Mouse (Mus musculus) limb, embryonic 12.5 days (tissue): ENCODE data around the gene Acvr1. TPM values are rescaled to one million over a fixed set of nuclear protein-coding genes. Genes with fewer than 3 reads are reported as not detected.

Source experiments
- ATAC-seq: fragments of 200-750 bp; cut with Nextera tagmentation; 2 replicates; pipeline ENCODE4 v1.8.0; 2017; ENCODE audit warnings: low read depth, moderate TSS enrichment; ENCODE audit not compliant: insufficient number of reproducible peaks, insufficient read depth, low FRiP score, low TSS enrichment
- H3K27ac ChIP-seq: fragments of 300-500 bp; sonication (generic); 2 replicates; pipeline ENCODE4 v1.5.1; 2016; ENCODE audit warnings: mild to moderate bottlenecking, moderate library complexity
- H3K27me3 ChIP-seq: fragments of 300-500 bp; sonication (generic); 2 replicates; pipeline ENCODE4 v1.6.1; 2016; ENCODE audit warnings: mild to moderate bottlenecking, moderate library complexity
- H3K36me3 ChIP-seq: fragments of 300-500 bp; sonication (generic); 2 replicates; pipeline ENCODE4 v1.6.1; 2016; ENCODE audit warnings: mild to moderate bottlenecking, moderate library complexity
- H3K4me1 ChIP-seq: fragments of 300-500 bp; sonication (generic); replicated peaks from 2 replicates; pipeline ENCODE4 v1.6.1; 2016
- H3K4me2 ChIP-seq: fragments of 300-500 bp; sonication (generic); 2 replicates; pipeline ENCODE4 v1.6.1; 2016; ENCODE audit warnings: mild to moderate bottlenecking, moderate library complexity
- H3K4me3 ChIP-seq: fragments of 300-500 bp; sonication (generic); replicated peaks from 2 replicates; pipeline ENCODE4 v1.5.1; 2016; ENCODE audit warnings: mild to moderate bottlenecking
- H3K9ac ChIP-seq: fragments of 300-500 bp; sonication (generic); replicated peaks from 2 replicates; pipeline ENCODE4 v1.6.1; 2016; ENCODE audit warnings: mild to moderate bottlenecking, moderate library complexity
- H3K9me3 ChIP-seq: fragments of 300-500 bp; sonication (generic); 2 replicates; pipeline ENCODE4 v1.6.1; 2016; ENCODE audit warnings: mild to moderate bottlenecking, moderate library complexity
- WGBS: fragments of 180-500 bp; shearing (Covaris S2); methylation state at CpG from one replicate; pipeline ENCODE4 v1.1.7; 2016; 5-methylcytosine and 5-hydroxymethylcytosine counted together
- polyA plus RNA-seq: library from polyadenylated mRNA; unstranded; fragments of >200 nt; fragmentation: Nextera tagmentation; extraction: Ambion mirVana; gene quantifications from 2 replicates; pipeline ENCODE4 v1.2.1, GENCODE M21; 2016

Acvr1 gene
- polyA plus RNA-seq, 1 experiment from 2014 or later = 5.8 TPM

DNA sequence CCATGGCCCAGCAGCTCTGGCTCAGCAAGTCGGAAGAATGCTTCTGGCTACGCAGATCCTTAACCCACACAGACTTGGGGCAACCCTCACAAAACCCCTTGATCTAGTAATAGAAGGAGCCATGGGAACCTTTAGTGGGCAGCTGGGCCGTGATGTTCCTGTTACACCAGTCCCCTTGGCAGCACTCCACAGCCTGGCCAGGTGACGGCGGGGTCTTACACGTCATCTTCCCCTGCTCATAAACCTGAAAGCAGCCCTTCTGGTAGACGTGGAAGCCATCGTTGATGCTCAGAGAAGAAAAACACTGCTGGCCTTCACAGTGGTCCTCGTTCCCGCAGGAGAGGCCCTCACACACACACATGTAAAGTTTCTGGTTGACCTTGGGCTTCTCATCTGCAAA lies 87.4 kb downstream of the Acvr1 start:
- Histone ChIP-seq H3K4me1 (peaks cover 5% of the 10 kb centered on the region), H3K27me3 (no peaks in the 10 kb centered on the region), H3K4me2 (no peak overlapping the region), H3K27ac (no peak overlapping the region), H3K4me3 (no peak overlapping the region), H3K9me3 (no peaks in the 10 kb centered on the region), H3K36me3 (peaks cover 21% of the 10 kb centered on the region), H3K9ac (no peak overlapping the region)
- ATAC-seq = no peak
- WGBS = 78% methylated on average over 10 of the region's 10 CpGs

DNA sequence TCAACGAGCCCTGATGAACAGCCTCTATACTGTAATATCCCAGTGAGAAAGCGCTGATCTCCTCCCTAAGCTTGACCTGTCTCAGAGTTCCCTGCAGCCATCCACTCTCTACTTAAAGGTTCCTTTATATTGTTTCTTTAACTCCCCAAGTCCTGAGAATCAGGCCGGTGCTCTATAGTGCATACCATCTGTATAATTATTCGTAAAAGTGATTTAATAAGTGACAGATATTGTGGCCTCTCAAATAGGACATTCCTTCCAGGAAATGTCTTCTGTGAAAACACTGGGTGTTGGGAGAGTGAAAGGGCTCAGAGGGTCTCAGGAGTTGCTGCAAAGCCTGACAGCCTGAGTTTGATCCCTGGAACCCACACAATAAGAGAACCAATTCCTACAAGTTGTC lies 88.8 kb downstream of the Acvr1 start:
- WGBS = 91% methylated on average over 4 of the region's 4 CpGs
- peaks cover 28% of the 10 kb centered on the region for H3K36me3 ChIP-seq

DNA sequence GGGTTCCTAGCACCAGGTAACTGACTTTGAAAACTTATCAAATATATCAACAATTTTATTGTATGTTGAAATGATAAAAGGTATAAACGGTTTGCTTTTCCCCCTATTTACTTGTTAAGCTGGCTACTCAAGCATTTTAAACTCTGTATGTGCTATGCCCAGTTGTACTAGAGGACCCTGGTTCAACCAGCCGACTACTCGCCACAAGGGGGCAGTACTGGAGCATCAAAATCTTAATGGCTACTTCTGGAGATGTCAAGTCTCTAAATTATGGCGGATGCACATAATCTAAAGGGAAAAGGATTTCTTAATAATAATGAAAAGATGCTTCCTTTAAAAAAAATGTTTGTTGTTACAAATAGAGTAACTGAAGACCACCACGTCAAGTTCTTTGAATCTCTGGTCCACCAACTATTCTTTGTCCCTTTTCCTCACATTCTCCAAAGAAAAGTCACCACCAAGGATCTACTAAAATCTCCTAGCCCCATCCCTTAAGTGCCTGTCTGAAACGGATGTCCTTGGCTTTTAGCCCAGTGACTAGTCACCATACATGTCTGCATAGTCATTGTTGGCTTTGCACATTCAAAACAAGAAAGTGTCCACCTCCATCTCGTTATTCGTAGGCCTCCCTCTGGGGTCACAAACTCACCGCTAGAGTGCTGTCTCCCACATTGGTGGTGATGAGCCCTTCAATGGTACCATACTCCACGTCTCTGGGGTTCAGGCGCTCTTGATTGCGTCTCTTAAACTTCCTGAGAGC lies 89.8 kb downstream of the Acvr1 start:
- Histone ChIP-seq H3K9ac (no peak overlapping the region), H3K4me3 (no peak overlapping the region), H3K27ac (no peak overlapping the region), H3K27me3 (no peaks in the 10 kb centered on the region), H3K9me3 (no peaks in the 10 kb centered on the region), H3K4me1 (no peaks in the 10 kb centered on the region), H3K4me2 (no peak overlapping the region), H3K36me3 (peaks cover 38% of the 10 kb centered on the region)
- ATAC-seq = no peak
- 64% methylated on average over 12 of the region's 12 CpGs for WGBS

More for the DNA sequence above, 88.8 kb downstream of the Acvr1 start:
- Histone ChIP-seq H3K9ac (no peak overlapping the region), H3K27ac (no peak overlapping the region), H3K4me3 (no peak overlapping the region), H3K4me1 (no peaks in the 10 kb centered on the region), H3K9me3 (no peaks in the 10 kb centered on the region), H3K27me3 (no peaks in the 10 kb centered on the region), H3K4me2 (no peak overlapping the region)
- no peak for ATAC-seq

DNA sequence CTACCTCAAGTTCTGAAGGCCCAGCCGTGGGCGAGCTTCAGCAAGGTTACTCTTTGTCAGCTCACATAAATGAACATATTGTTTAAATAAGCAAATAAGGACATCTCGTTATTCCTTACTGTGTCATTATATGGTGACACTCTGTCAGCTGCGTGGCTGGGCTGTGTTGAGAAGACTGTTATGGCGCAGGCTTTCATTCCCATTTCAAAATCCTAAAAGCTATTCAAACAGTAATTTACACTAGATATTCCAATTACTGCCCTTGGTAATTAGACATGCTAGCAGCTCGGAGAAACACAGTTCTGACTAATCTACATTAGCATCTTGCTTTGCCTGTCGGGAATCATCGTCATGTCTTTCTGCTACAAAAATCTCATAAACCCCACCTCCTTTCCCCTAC lies 91.4 kb downstream of the Acvr1 start:
- no peaks in the 10 kb centered on the region for H3K27me3 ChIP-seq
- no peak overlapping the region for H3K4me3 ChIP-seq
- no peak overlapping the region for H3K27ac ChIP-seq
- no peaks in the 10 kb centered on the region for H3K9me3 ChIP-seq
- WGBS = 77% methylated on average over 8 of the region's 8 CpGs
- H3K4me1 ChIP-seq = no peaks in the 10 kb centered on the region
- ATAC-seq = no peak
- no peak overlapping the region for H3K4me2 ChIP-seq
- no peak overlapping the region for H3K9ac ChIP-seq
- peaks cover 45% of the 10 kb centered on the region for H3K36me3 ChIP-seq

- WGBS = 87% methylated on average over 7 of the region's 7 CpGs
- Histone ChIP-seq H3K4me2 (no peak overlapping the region), H3K4me1 (no peaks in the 10 kb centered on the region), H3K27ac (no peak overlapping the region), H3K4me3 (no peak overlapping the region), H3K27me3 (no peaks in the 10 kb centered on the region), H3K9ac (no peak overlapping the region), H3K9me3 (peaks cover 6% of the 10 kb centered on the region), H3K36me3 (peaks cover 69% of the 10 kb centered on the region)
- no peak for ATAC-seq
Observed at GRCm38 (mm10) chr2:58470290-58470689, 96.7 kb downstream of the Acvr1 start.

GRCm38 (mm10) chr2:58469816-58470215 lies 97.1 kb downstream of the Acvr1 start, which contains the start of gene Gm17409:
Gene Gm17409 (plus strand): TSS chr2:58470116.
- Histone ChIP-seq H3K9me3 (peaks cover 6% of the 10 kb centered on the region), H3K27me3 (no peaks in the 10 kb centered on the region), H3K4me1 (no peaks in the 10 kb centered on the region), H3K9ac (no peak within 1 kb of the TSS), H3K36me3 (peaks cover 70% of the 10 kb centered on the region), H3K4me2 (no peak within 1 kb of the TSS), H3K27ac (no peak within 1 kb of the TSS), H3K4me3 (no peak within 1 kb of the TSS)
- no peak for ATAC-seq
- 88% methylated on average over 7 of the region's 7 CpGs for WGBS

- Histone ChIP-seq H3K27me3 (no peaks in the 10 kb centered on the region), H3K4me2 (no peak overlapping the region), H3K27ac (no peak overlapping the region), H3K9ac (no peak overlapping the region), H3K4me3 (no peak overlapping the region), H3K4me1 (no peaks in the 10 kb centered on the region), H3K9me3 (no peaks in the 10 kb centered on the region), H3K36me3 (peaks cover 66% of the 10 kb centered on the region)
- ATAC-seq = no peak
- 84% methylated on average over 14 of the region's 14 CpGs for WGBS
Observed at GRCm38 (mm10) chr2:58458820-58459371, 108.1 kb downstream of the Acvr1 start.

GRCm38 (mm10) chr2:58457488-58457865 lies 109.5 kb downstream of the Acvr1 start:
- Histone ChIP-seq H3K4me1 (no peaks in the 10 kb centered on the region), H3K36me3 (peaks cover 62% of the 10 kb centered on the region), H3K9me3 (no peaks in the 10 kb centered on the region), H3K4me2 (no peak overlapping the region), H3K27me3 (no peaks in the 10 kb centered on the region), H3K27ac (no peak overlapping the region), H3K9ac (no peak overlapping the region), H3K4me3 (no peak overlapping the region)
- WGBS = 95% methylated on average over 5 of the region's 5 CpGs
- ATAC-seq = no peak

- H3K4me2 ChIP-seq = no peak overlapping the region
- H3K4me1 ChIP-seq = no peaks in the 10 kb centered on the region
- no peak overlapping the region for H3K4me3 ChIP-seq
- no peak overlapping the region for H3K9ac ChIP-seq
- no peaks in the 10 kb centered on the region for H3K27me3 ChIP-seq
- H3K27ac ChIP-seq = no peak overlapping the region
- ATAC-seq = no peak
- H3K9me3 ChIP-seq = no peaks in the 10 kb centered on the region
- peaks cover 57% of the 10 kb centered on the region for H3K36me3 ChIP-seq
- 89% methylated on average over 8 of the region's 8 CpGs for WGBS
Observed at GRCm38 (mm10) chr2:58456843-58457487, 110.0 kb downstream of the Acvr1 start.

- Histone ChIP-seq H3K9me3 (no peaks in the 10 kb centered on the region), H3K4me1 (no peaks in the 10 kb centered on the region), H3K27me3 (no peaks in the 10 kb centered on the region), H3K9ac (no peak overlapping the region), H3K36me3 (peaks cover 38% of the 10 kb centered on the region), H3K4me2 (no peak overlapping the region), H3K4me3 (no peak overlapping the region), H3K27ac (no peak overlapping the region)
- ATAC-seq = no peak
- 93% methylated on average over 16 of the region's 16 CpGs for WGBS
Observed at GRCm38 (mm10) chr2:58454095-58454865, 112.7 kb downstream of the Acvr1 start.

DNA sequence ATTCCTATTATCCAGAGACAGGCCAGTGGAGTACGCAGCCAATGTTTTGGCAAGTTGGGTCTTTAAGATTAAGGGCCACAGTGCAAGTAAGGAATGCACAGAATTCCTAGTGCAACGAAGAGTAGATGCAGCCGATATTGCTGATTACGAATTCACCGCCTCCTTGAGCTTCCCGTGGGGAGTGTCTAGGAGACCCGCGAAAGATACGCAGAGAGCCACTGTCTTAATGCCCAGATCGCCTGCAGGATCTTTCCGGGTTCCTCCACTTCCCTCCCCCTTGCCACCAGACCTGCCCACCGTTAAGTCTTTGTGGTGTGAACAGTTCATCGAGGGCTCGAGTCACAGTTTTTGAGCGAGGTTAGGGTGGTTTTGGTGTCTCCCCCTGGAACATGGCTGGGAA lies 120.0 kb downstream of the Acvr1 start:
- no peak for ATAC-seq
- no peaks in the 10 kb centered on the region for H3K4me1 ChIP-seq
- no peaks in the 10 kb centered on the region for H3K27me3 ChIP-seq
- no peak overlapping the region for H3K4me3 ChIP-seq
- H3K9me3 ChIP-seq = no peaks in the 10 kb centered on the region
- peaks cover 36% of the 10 kb centered on the region for H3K36me3 ChIP-seq
- no peak overlapping the region for H3K4me2 ChIP-seq
- 96% methylated on average over 15 of the region's 15 CpGs for WGBS
- no peak overlapping the region for H3K9ac ChIP-seq
- no peak overlapping the region for H3K27ac ChIP-seq
